Mouse (Mus musculus) natural killer cell, adult 2 months (primary cell): ENCODE results near the gene Gm20388.

Experiments
- DNase-seq, 2 experiments: peaks; one replicate each; pipeline ENCODE4 v3.0.0; 2022; ENCODE audit warnings: low spot score in 2 of 2

The Gm20388 gene

GRCm38 (mm10) chr8:124360911-124361310 lies 4450.3 kb downstream of the Gm20388 start:
- no peak for DNase-seq

- DNase-seq: no peak
These were observed 4451.3 kb downstream of the Gm20388 start for GRCm38 (mm10) chr8:124361773-124362427.

GRCm38 (mm10) chr8:124362589-124362988 lies 4451.9 kb downstream of the Gm20388 start:
- no peak for DNase-seq

- no peak for DNase-seq
These were observed 4452.7 kb downstream of the Gm20388 start for GRCm38 (mm10) chr8:124363337-124363736.

- DNase-seq: peak; percentile 50 to 65
These were observed 4457.6 kb downstream of the Gm20388 start for GRCm38 (mm10) chr8:124368213-124368612.

- DNase-seq: no peak
These were observed 4460.0 kb downstream of the Gm20388 start for GRCm38 (mm10) chr8:124370422-124371183.

- peak; percentile 56 to 74 for DNase-seq
These were observed 4460.9 kb downstream of the Gm20388 start for GRCm38 (mm10) chr8:124371410-124372123.

- no peak for DNase-seq
These were observed 4463.1 kb downstream of the Gm20388 start for GRCm38 (mm10) chr8:124373753-124374152.

GRCm38 (mm10) chr8:124375168-124375567 lies 4464.5 kb downstream of the Gm20388 start:
- no peak for DNase-seq

GRCm38 (mm10) chr8:124375727-124376126 lies 4465.1 kb downstream of the Gm20388 start:
- DNase-seq: no peak

GRCm38 (mm10) chr8:124376406-124376805 lies 4465.8 kb downstream of the Gm20388 start:
- DNase-seq: no peak

GRCm38 (mm10) chr8:124379289-124379688 lies 4468.6 kb downstream of the Gm20388 start:
- DNase-seq: no peak

- DNase-seq: no peak
These were observed 4471.6 kb downstream of the Gm20388 start for GRCm38 (mm10) chr8:124382235-124382634.

GRCm38 (mm10) chr8:124384336-124384735 lies 4473.7 kb downstream of the Gm20388 start:
- DNase-seq: no peak

GRCm38 (mm10) chr8:124386225-124386899 lies 4475.7 kb downstream of the Gm20388 start:
- no peak for DNase-seq

GRCm38 (mm10) chr8:124389495-124389894 lies 4478.9 kb downstream of the Gm20388 start:
- DNase-seq: no peak

GRCm38 (mm10) chr8:124391191-124391590 lies 4480.6 kb downstream of the Gm20388 start:
- no peak for DNase-seq

- no peak for DNase-seq
These were observed 4481.8 kb downstream of the Gm20388 start for GRCm38 (mm10) chr8:124392271-124393012.

GRCm38 (mm10) chr8:124393013-124393412 lies 4482.4 kb downstream of the Gm20388 start:
- DNase-seq: no peak

- no peak for DNase-seq
These were observed 4483.3 kb downstream of the Gm20388 start for GRCm38 (mm10) chr8:124393927-124394326.

GRCm38 (mm10) chr8:124394951-124395350 lies 4484.3 kb downstream of the Gm20388 start:
- no peak for DNase-seq
